8 mouse cellular contexts compared by ENCODE assay signal in genomic region chr11:68852932-68853409, GRCm38 (mm10). TPM values are rescaled to one million over a fixed set of nuclear protein-coding genes. Genes with fewer than 3 reads are reported as not detected.
DNase-seq lines count a peak whose midpoint lies in the region; ATAC-seq and TF ChIP-seq lines count a peak whose summit lies in the region.

No protein-coding gene starts in this region.

- peak overlapping the region; percentile 95 for H3K9ac ChIP-seq in MEL (ENCODE audit: control insufficient read depth, low read depth, low read length, poor library complexity, severe bottlenecking)
- peak overlapping the region; percentile 99 for H3K9ac ChIP-seq in lung, postnatal 0 days (replicated peaks; ENCODE audit: low read depth)

- no peak for TF ChIP-seq RAD21 in MEL (IDR thresholded peaks at IDR 0.05; ENCODE audit: low read depth, low read length)

- H3K36me3 ChIP-seq in MEL (ENCODE audit: control insufficient read depth in 1 of 2, insufficient read depth in 2 of 2, low read length in 2 of 2), result peaks cover 4 to 37% of the 10 kb centered on the region in 2 experiments
- H3K36me3 ChIP-seq in hindbrain, embryonic 10.5 days, result no peaks in the 10 kb centered on the region
- no peaks in the 10 kb centered on the region for H3K36me3 ChIP-seq in lung, postnatal 0 days (ENCODE audit: insufficient read depth, low read length)

- TF ChIP-seq CTCF in MEL (IDR thresholded peaks at IDR 0.05 in 2 of 3, conservative IDR thresholded peaks at IDR 0.05 in 1 of 3; ENCODE audit: control insufficient read depth in 1 of 3, insufficient read depth in 1 of 3, low read depth in 2 of 3, low read length in 3 of 3, poor library complexity in 1 of 3, severe bottlenecking in 1 of 3), result no peak
- no peak for TF ChIP-seq CTCF in cerebellum, adult 2 months (IDR thresholded peaks at IDR 0.05; ENCODE audit: borderline replicate concordance, insufficient read depth, low read depth, low read length)
- TF ChIP-seq CTCF in lung, postnatal 0 days (IDR thresholded peaks at IDR 0.05), result no peak

- TF ChIP-seq POLR2A in MEL (IDR thresholded peaks at IDR 0.05; ENCODE audit: control insufficient read depth in 1 of 2, insufficient read depth in 1 of 2, low read depth in 1 of 2, low read length in 2 of 2, poor library complexity in 1 of 2), result peak; percentile 97 to 98
- peak; percentile 97 for TF ChIP-seq POLR2A in cerebellum, adult 2 months (IDR thresholded peaks at IDR 0.05; ENCODE audit: borderline replicate concordance, insufficient read depth, low read length)

- peak overlapping the region; percentile 69 for H3K4me2 ChIP-seq in lung, postnatal 0 days (replicated peaks; ENCODE audit: low read depth, low read length)

- ATAC-seq in lung, postnatal 0 days, result peak; percentile 98

- no peaks in the 10 kb centered on the region for H3K9me3 ChIP-seq in MEL (replicated peaks; ENCODE audit: insufficient read depth, low read length)
- no peaks in the 10 kb centered on the region for H3K9me3 ChIP-seq in hindbrain, embryonic 10.5 days
- no peaks in the 10 kb centered on the region for H3K9me3 ChIP-seq in lung, postnatal 0 days (ENCODE audit: low read length)

- peak in 1 of 2 experiments; percentile 53; a peak in 3 of 4 replicates for TF ChIP-seq EP300 in MEL (IDR thresholded peaks at IDR 0.05; ENCODE audit: low read depth in 1 of 2, low read length in 2 of 2)
- TF ChIP-seq EP300 in lung, postnatal 0 days (IDR thresholded peaks at IDR 0.05), result peak; percentile 47; the same call in 1 of the 2 replicates

- H3K79me2 ChIP-seq in MEL (ENCODE audit: control insufficient read depth, insufficient read depth, low read length, poor library complexity), result peaks cover 38% of the 10 kb centered on the region

- H3K4me3 ChIP-seq in MEL (ENCODE audit: control insufficient read depth in 1 of 2, insufficient read depth in 1 of 2, low read depth in 2 of 2, low read length in 2 of 2), result peak overlapping the region; percentile 92 to 99
- peak overlapping the region; percentile 62 for H3K4me3 ChIP-seq in cerebellum, adult 2 months (replicated peaks; ENCODE audit: insufficient read depth, low read depth, low read length)
- peak overlapping the region; percentile 98 for H3K4me3 ChIP-seq in hindbrain, embryonic 10.5 days
- peak overlapping the region; percentile 97 for H3K4me3 ChIP-seq in lung, postnatal 0 days (ENCODE audit: low read depth, low read length)

- H3K27ac ChIP-seq in MEL (ENCODE audit: control insufficient read depth, low read depth, low read length), result peak overlapping the region; percentile 92
- peak overlapping the region; percentile 63 for H3K27ac ChIP-seq in cerebellum, adult 2 months (ENCODE audit: insufficient read depth, low read length)
- H3K27ac ChIP-seq in hindbrain, embryonic 10.5 days, result peak overlapping the region; percentile 92
- peak overlapping the region; percentile 100 for H3K27ac ChIP-seq in lung, postnatal 0 days (ENCODE audit: low read length)

- under 1% methylated on average over 42 of the region's 42 CpGs for WGBS in cerebellum, adult 2 months
- WGBS in hindbrain, embryonic 10.5 days, result under 1% methylated on average over 42 of the region's 42 CpGs
- WGBS in lung, postnatal 0 days, result 0% methylated on average over 42 of the region's 42 CpGs

- no peaks in the 10 kb centered on the region for H3K27me3 ChIP-seq in MEL (ENCODE audit: control insufficient read depth in 1 of 2, insufficient read depth in 2 of 2, low read length in 2 of 2)
- no peaks in the 10 kb centered on the region for H3K27me3 ChIP-seq in cerebellum, adult 2 months (ENCODE audit: control insufficient read depth, insufficient read depth, low read length)
- H3K27me3 ChIP-seq in hindbrain, embryonic 10.5 days (ENCODE audit: insufficient read depth, poor library complexity, severe bottlenecking), result no peaks in the 10 kb centered on the region
- no peaks in the 10 kb centered on the region for H3K27me3 ChIP-seq in lung, postnatal 0 days (replicated peaks; ENCODE audit: insufficient read depth, low read length)

- peak; percentile 100 for DNase-seq in MEL (ENCODE audit: low read depth, low spot score)
- peak; percentile 100 for DNase-seq in cerebellum, adult 2 months
- peak; percentile 99 for DNase-seq in forelimb bud, embryonic 11.5 days (ENCODE audit: low read depth, low spot score)
- DNase-seq in hindbrain, embryonic 10.5 days (ENCODE audit: low spot score), result peak; percentile 100
- peak; percentile 99 for DNase-seq in layer of hippocampus, adult 9-11 months
- DNase-seq in lung, postnatal 0 days (ENCODE audit: low spot score), result peak; percentile 99
- peak; percentile 100 for DNase-seq in ovary, postnatal 14 days (ENCODE audit: low spot score)
- DNase-seq in thymus, postnatal 14 days, result peak; percentile 100

- peaks cover 13 to 37% of the 10 kb centered on the region in 2 experiments for H3K4me1 ChIP-seq in MEL (ENCODE audit: control insufficient read depth in 1 of 2, insufficient read depth in 2 of 2, low read length in 2 of 2)
- peaks cover 7% of the 10 kb centered on the region; the same call in 1 of the 2 replicates for H3K4me1 ChIP-seq in cerebellum, adult 2 months (ENCODE audit: control insufficient read depth, insufficient read depth, low read length)
- peaks cover 32% of the 10 kb centered on the region for H3K4me1 ChIP-seq in hindbrain, embryonic 10.5 days (replicated peaks)
- H3K4me1 ChIP-seq in lung, postnatal 0 days (ENCODE audit: insufficient read depth, low read depth, low read length), result peaks cover 13% of the 10 kb centered on the region; the same call in 1 of the 2 replicates

TF ChIP-seq in MEL, 35 proteins besides CTCF, POLR2A, EP300 and RAD21 (continues in another document):
- TF ChIP-seq NRF1 (IDR thresholded peaks at IDR 0.05; ENCODE audit: insufficient read depth, low read depth, low read length, poor library complexity, severe bottlenecking), result peak; percentile 98
- TF ChIP-seq NELFE (IDR thresholded peaks at IDR 0.05; ENCODE audit: low read depth, low read length), result peak; percentile 99
- peak; percentile 26; the same call in 1 of the 2 replicates for TF ChIP-seq MYB (IDR thresholded peaks at IDR 0.05; ENCODE audit: low read depth, low read length)
- TF ChIP-seq USF2 (IDR thresholded peaks at IDR 0.05; ENCODE audit: borderline replicate concordance in 1 of 2, insufficient read depth in 1 of 2, low read depth in 1 of 2, low read length in 2 of 2), result peak; percentile 72 to 94
- TF ChIP-seq ETS1 (IDR thresholded peaks at IDR 0.05; ENCODE audit: low read depth, low read length), result peak; percentile 86
- TF ChIP-seq MYC (IDR thresholded peaks at IDR 0.05; ENCODE audit: low read depth, low read length), result peak; percentile 92
- peak; percentile 76 for TF ChIP-seq BHLHE40 (IDR thresholded peaks at IDR 0.05; ENCODE audit: borderline replicate concordance, low read depth, low read length)
- TF ChIP-seq TAL1 (IDR thresholded peaks at IDR 0.05; ENCODE audit: low read length), result no peak
- no peak for TF ChIP-seq ZNF384 (IDR thresholded peaks at IDR 0.05; ENCODE audit: low read depth, low read length)
- TF ChIP-seq MXI1 (IDR thresholded peaks at IDR 0.05; ENCODE audit: low read depth, low read length), result peak; percentile 91
- peak; percentile 100 for TF ChIP-seq ELF1 (IDR thresholded peaks at IDR 0.05; ENCODE audit: low read depth, low read length)
- no peak for TF ChIP-seq GATA1 (IDR thresholded peaks at IDR 0.05; ENCODE audit: low read depth, low read length)
- peak; percentile 94 for TF ChIP-seq TBP (IDR thresholded peaks at IDR 0.05; ENCODE audit: low read depth, low read length)
- peak; percentile 76; the same call in 1 of the 2 replicates for TF ChIP-seq GABPA (IDR thresholded peaks at IDR 0.05; ENCODE audit: low read depth, low read length)
- peak; percentile 85 for TF ChIP-seq TCF12 (IDR thresholded peaks at IDR 0.05; ENCODE audit: low read depth, low read length)
- TF ChIP-seq HCFC1 (IDR thresholded peaks at IDR 0.05; ENCODE audit: low read depth, low read length), result peak; percentile 96
- TF ChIP-seq ZC3H11A (IDR thresholded peaks at IDR 0.05; ENCODE audit: low read depth, low read length), result 0 out of 2 replicates have a peak, but pooled peaks have one; percentile 25
- TF ChIP-seq MEF2A (IDR thresholded peaks at IDR 0.05; ENCODE audit: extremely low read depth, insufficient replicate concordance, low read depth, low read length, poor library complexity, severe bottlenecking), result 0 out of 2 replicates have a peak, but pooled peaks have one; percentile 52
- TF ChIP-seq MAFK (IDR thresholded peaks at IDR 0.05; ENCODE audit: borderline replicate concordance, low read depth, low read length), result no peak
- TF ChIP-seq UBTF (IDR thresholded peaks at IDR 0.05; ENCODE audit: borderline replicate concordance, insufficient read depth, low read depth, low read length), result peak; percentile 94; the same call in 1 of the 2 replicates
- TF ChIP-seq POLR2AphosphoS2 (IDR thresholded peaks at IDR 0.05; ENCODE audit: low read length), result peak; percentile 95
- TF ChIP-seq SMC3 (IDR thresholded peaks at IDR 0.05; ENCODE audit: low read depth, low read length), result no peak

RNA-seq across cellular contexts. Expression of gene Ndel1, which starts 18.7 kb away (rescaled TPM):
- 59.6 and 70.7 TPM in 2 replicates for total RNA-seq in MEL (2012; rRNA removed)
- polyA plus RNA-seq in MEL (2012; ENCODE audit: insufficient read depth in 1 of 2, insufficient read length in 2 of 2, low read depth in 1 of 2, low replicate concordance in 2 of 2, missing spikeins in 1 of 2), result 10 to 100 TPM; 55.0 to 61.2 TPM
- polyA plus RNA-seq in cerebellum, adult 2 months (2012; rRNA removed), result 91.1 and 103 TPM in 2 replicates
- polyA plus RNA-seq in hindbrain, embryonic 10.5 days (2016; fragmentation: Nextera tagmentation; extraction: Ambion mirVana), result 56.3 and 57.7 TPM in 2 replicates
- 79.1 and 85.4 TPM in 2 replicates for polyA plus RNA-seq in lung, postnatal 0 days (2015; fragmentation: Nextera tagmentation; extraction: Ambion mirVana)

RNA-seq across cellular contexts. Expression of gene Rnf222, which starts 35.4 kb away (rescaled TPM):
- total RNA-seq in MEL (2012; rRNA removed), result 0.23 TPM in 2 replicates
- under 1 TPM in 1 of 2 experiments, not detected in 1; 0.28 TPM for polyA plus RNA-seq in MEL (2012; ENCODE audit: insufficient read depth in 1 of 2, insufficient read length in 2 of 2, low read depth in 1 of 2, low replicate concordance in 2 of 2, missing spikeins in 1 of 2)
- 0.05 TPM in 1 of 2 replicates, not detected in the other for polyA plus RNA-seq in cerebellum, adult 2 months (2012; rRNA removed)
- polyA plus RNA-seq in hindbrain, embryonic 10.5 days (2016; fragmentation: Nextera tagmentation; extraction: Ambion mirVana), result 0.07 TPM in 1 of 2 replicates, not detected in the other
- polyA plus RNA-seq in lung, postnatal 0 days (2015; fragmentation: Nextera tagmentation; extraction: Ambion mirVana), result 0.16 and 0.19 TPM in 2 replicates

RNA-seq across cellular contexts. Expression of gene Rpl26, which starts 48.4 kb away (rescaled TPM):
- 5,179 and 5,512 TPM in 2 replicates for total RNA-seq in MEL (2012; rRNA removed)
- polyA plus RNA-seq in MEL (2012; ENCODE audit: insufficient read depth in 1 of 2, insufficient read length in 2 of 2, low read depth in 1 of 2, low replicate concordance in 2 of 2, missing spikeins in 1 of 2), result 1,000 to 10,000 TPM in 1 of 2 experiments, not detected in 1; 3,167 TPM
- polyA plus RNA-seq in cerebellum, adult 2 months (2012; rRNA removed), result 1,554 and 1,707 TPM in 2 replicates
- polyA plus RNA-seq in hindbrain, embryonic 10.5 days (2016; fragmentation: Nextera tagmentation; extraction: Ambion mirVana), result 904 and 972 TPM in 2 replicates
- 741 and 807 TPM in 2 replicates for polyA plus RNA-seq in lung, postnatal 0 days (2015; fragmentation: Nextera tagmentation; extraction: Ambion mirVana)

Comparison
In these comparisons a context has a peak if more than half of its experiments do, and no peak if none do; other contexts are left out.
1. Peak in every context shown above with its lines: DNase-seq, ATAC-seq, H3K4me3 ChIP-seq and H3K27ac ChIP-seq.